Mouse (Mus musculus) left cerebral cortex, adult 2 months (tissue): Measurements from ENCODE around the gene C1qc. TPM values are rescaled to one million over a fixed set of nuclear protein-coding genes. Genes with fewer than 3 reads are reported as not detected.

Source experiments
- DNase-seq, 2 experiments: peaks; one replicate each; pipeline ENCODE4 v3.0.0; 2021 to 2022; ENCODE audit warnings: low spot score in 2 of 2, mixed read lengths in 1 of 2; ENCODE audit errors: extremely low spot score in 1 of 2
- H3K27ac ChIP-seq: fragments of 200-600 bp; 2 replicates; pipeline ENCODE4 v1.8.1; 2022
- H3K4me3 ChIP-seq: fragments of 200-600 bp; 2 replicates; pipeline ENCODE4 v1.8.1; 2022
- CTCF ChIP-seq: fragments of 200-600 bp; IDR thresholded peaks from 2 replicates; pipeline ENCODE4 v1.8.1; 2022; ENCODE audit warnings: antibody characterized with exemption, mild to moderate bottlenecking, moderate library complexity
- intact Hi-C: fragments of 180-260 bp; cut with DNase I; formaldehyde crosslinking; loops from one replicate; pipeline ENCODE4 v1.15.1; 2025
- total RNA-seq, 2 experiments: library from RNA; stranded (reverse); gene quantifications; 2 replicates each; pipeline ENCODE4 v1.2.3; 2021

The C1qc gene
- total RNA-seq, 2 experiments from 2014 or later: 41.2 to 45.1 TPM

GRCm38 (mm10) chr4:136868371-136868770, 24.5 kb downstream of the C1qc start:
- intact Hi-C loops: no loop called here
- DNase-seq: no peak
- TF ChIP-seq CTCF: no peak
- Histone ChIP-seq H3K4me3 (no peak overlapping the region), H3K27ac (no peak overlapping the region)

GRCm38 (mm10) chr4:136867690-136868345, 25.0 kb downstream of the C1qc start:
- H3K27ac ChIP-seq: no peak overlapping the region
- H3K4me3 ChIP-seq: no peak overlapping the region
- intact Hi-C loops: no loop called here
- DNase-seq: no peak
- no peak for TF ChIP-seq CTCF

GRCm38 (mm10) chr4:136865531-136865930, 27.3 kb downstream of the C1qc start:
- no peak for TF ChIP-seq CTCF
- intact Hi-C loops: no loop called here
- no peak for DNase-seq
- H3K27ac ChIP-seq: no peak overlapping the region
- H3K4me3 ChIP-seq: no peak overlapping the region

GRCm38 (mm10) chr4:136864751-136865470, 28.0 kb downstream of the C1qc start:
- no peak for DNase-seq
- intact Hi-C loops: no loop called here
- Histone ChIP-seq H3K4me3 (no peak overlapping the region), H3K27ac (no peak overlapping the region)
- no peak for TF ChIP-seq CTCF

GRCm38 (mm10) chr4:136863517-136863916, 29.3 kb downstream of the C1qc start:
- DNase-seq: no peak
- Histone ChIP-seq H3K4me3 (no peak overlapping the region), H3K27ac (no peak overlapping the region)
- intact Hi-C loops: no loop called here
- TF ChIP-seq CTCF: no peak

GRCm38 (mm10) chr4:136862411-136862810, 30.5 kb downstream of the C1qc start:
- Histone ChIP-seq H3K27ac (no peak overlapping the region), H3K4me3 (no peak overlapping the region)
- TF ChIP-seq CTCF: no peak
- DNase-seq: no peak
- intact Hi-C loops: no loop called here

GRCm38 (mm10) chr4:136861806-136862205, 31.1 kb downstream of the C1qc start:
- TF ChIP-seq CTCF: no peak
- no peak for DNase-seq
- Histone ChIP-seq H3K4me3 (no peak overlapping the region), H3K27ac (no peak overlapping the region)
- intact Hi-C loops: no loop called here

GRCm38 (mm10) chr4:136860022-136860421, 32.8 kb downstream of the C1qc start:
- TF ChIP-seq CTCF: peak; percentile 19
- DNase-seq: no peak
- H3K4me3 ChIP-seq: no peak overlapping the region
- intact Hi-C loops: no loop called here
- H3K27ac ChIP-seq: no peak overlapping the region

- H3K4me3 ChIP-seq: no peak overlapping the region
- intact Hi-C loops: no loop called here
- H3K27ac ChIP-seq: no peak overlapping the region
- TF ChIP-seq CTCF: peak; percentile 59
- DNase-seq: peak in 1 of 2 experiments; percentile 51
These were observed 37.8 kb downstream of the C1qc start for GRCm38 (mm10) chr4:136855081-136855480.

- DNase-seq: no peak
- TF ChIP-seq CTCF: no peak
- Histone ChIP-seq H3K4me3 (no peak overlapping the region), H3K27ac (no peak overlapping the region)
- intact Hi-C loops: no loop called here
These were observed 39.9 kb downstream of the C1qc start for GRCm38 (mm10) chr4:136852989-136853388.

GRCm38 (mm10) chr4:136852119-136852518, 40.7 kb downstream of the C1qc start:
- Histone ChIP-seq H3K27ac (no peak overlapping the region), H3K4me3 (no peak overlapping the region)
- no peak for DNase-seq
- intact Hi-C loops: no loop called here
- no peak for TF ChIP-seq CTCF

- no peak for TF ChIP-seq CTCF
- intact Hi-C loops: no loop called here
- no peak overlapping the region for H3K4me3 ChIP-seq
- peak in 1 of 2 experiments; percentile 29 for DNase-seq
- H3K27ac ChIP-seq: peak overlapping the region; percentile 40; the same call in 1 of the 2 replicates
These were observed 44.3 kb downstream of the C1qc start for GRCm38 (mm10) chr4:136848565-136848964.

- H3K27ac ChIP-seq: no peak overlapping the region
- no peak for TF ChIP-seq CTCF
- no peak overlapping the region for H3K4me3 ChIP-seq
- intact Hi-C loops: no loop called here
- no peak for DNase-seq
These were observed 45.7 kb downstream of the C1qc start for GRCm38 (mm10) chr4:136847166-136847565.
